Mouse (Mus musculus) ES-Bruce4 (cell line): ENCODE results near the gene Tigd3. TPM values are rescaled to one million over a fixed set of nuclear protein-coding genes. Genes with fewer than 3 reads are reported as not detected.

Experiments used
- H3K27ac ChIP-seq: 2 replicates; pipeline ENCODE4 v1.5.1; 2012; ENCODE audit warnings: low read length, inconsistent platforms; ENCODE audit not compliant: insufficient read depth
- H3K27me3 ChIP-seq: 2 replicates; pipeline ENCODE4 v1.6.1; 2012; ENCODE audit warnings: mild to moderate bottlenecking, low read length, inconsistent platforms; ENCODE audit not compliant: control insufficient read depth, poor library complexity, insufficient read depth, severe bottlenecking
- H3K36me3 ChIP-seq: 2 replicates; pipeline ENCODE4 v1.6.1; 2012; ENCODE audit warnings: inconsistent platforms, mild to moderate bottlenecking, low read length, moderate library complexity; ENCODE audit not compliant: control insufficient read depth, poor library complexity, insufficient read depth, severe bottlenecking
- H3K4me1 ChIP-seq: one replicate; pipeline ENCODE4 v1.8.1; 2011; ENCODE audit warnings: low read length; ENCODE audit not compliant: control insufficient read depth, insufficient read depth
- H3K4me3 ChIP-seq: 2 replicates; pipeline ENCODE4 v1.5.1; 2011; ENCODE audit warnings: low read depth, mild to moderate bottlenecking, low read length
- H3K9ac ChIP-seq: 2 replicates; pipeline ENCODE4 v1.6.1; 2012; ENCODE audit warnings: low read depth, mild to moderate bottlenecking, inconsistent platforms; ENCODE audit not compliant: poor library complexity, severe bottlenecking
- H3K9me3 ChIP-seq: replicated peaks from 2 replicates; pipeline ENCODE4 v1.6.1; 2012; ENCODE audit warnings: mild to moderate bottlenecking, low read length, inconsistent platforms; ENCODE audit not compliant: control insufficient read depth, poor library complexity, insufficient read depth, severe bottlenecking
- CTCF ChIP-seq: IDR thresholded peaks from one replicate; pipeline ENCODE4 v1.8.1; 2011; ENCODE audit warnings: low read depth, low read length
- EP300 ChIP-seq: IDR thresholded peaks from 2 replicates; pipeline ENCODE4 v1.6.1; 2011; ENCODE audit warnings: low read depth, low read length; ENCODE audit not compliant: insufficient read depth
- POLR2A ChIP-seq: IDR thresholded peaks from one replicate; pipeline ENCODE4 v1.8.1; 2011; ENCODE audit warnings: low read length; ENCODE audit not compliant: insufficient read depth
- polyA plus RNA-seq: library from polyadenylated mRNA; stranded (reverse); fragments of >200 nt; gene quantifications from 2 replicates; pipeline ENCODE4 v1.2.4, GENCODE M21; 2011; ENCODE audit warnings: low read depth; ENCODE audit not compliant: missing spikeins, insufficient read depth, insufficient read length

Gene Tigd3
- polyA plus RNA-seq, 1 experiment: 3.6 TPM

DNA sequence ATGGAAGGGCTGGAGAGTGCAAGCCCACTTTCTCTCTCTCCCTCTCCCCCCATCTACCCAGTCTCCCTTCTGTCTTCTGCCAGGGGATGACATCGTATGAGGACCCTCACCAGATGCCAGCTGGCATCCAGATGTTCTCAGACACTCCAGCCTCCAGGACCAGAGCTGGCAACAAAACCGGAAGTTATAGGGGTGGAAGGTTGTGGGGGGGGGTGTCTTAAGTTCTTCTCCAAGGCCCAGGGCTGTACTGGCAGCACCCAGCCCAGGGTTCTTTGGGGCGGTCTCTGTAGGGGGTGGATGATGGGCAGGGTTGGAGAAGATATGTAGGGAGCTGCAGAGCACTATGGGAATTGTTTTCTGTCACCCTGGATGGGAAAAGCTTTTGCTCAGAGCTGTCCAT, 34.6 kb upstream of the Tigd3 start:
- no peak overlapping the region for H3K27ac ChIP-seq
- H3K4me1 ChIP-seq: peaks cover 2% of the 10 kb centered on the region
- H3K4me3 ChIP-seq: no peak overlapping the region
- H3K36me3 ChIP-seq: no peaks in the 10 kb centered on the region
- H3K9ac ChIP-seq: no peak overlapping the region
- no peak for TF ChIP-seq EP300
- TF ChIP-seq CTCF: no peak
- no peak for TF ChIP-seq POLR2A
- H3K9me3 ChIP-seq: no peaks in the 10 kb centered on the region
- H3K27me3 ChIP-seq: no peaks in the 10 kb centered on the region

DNA sequence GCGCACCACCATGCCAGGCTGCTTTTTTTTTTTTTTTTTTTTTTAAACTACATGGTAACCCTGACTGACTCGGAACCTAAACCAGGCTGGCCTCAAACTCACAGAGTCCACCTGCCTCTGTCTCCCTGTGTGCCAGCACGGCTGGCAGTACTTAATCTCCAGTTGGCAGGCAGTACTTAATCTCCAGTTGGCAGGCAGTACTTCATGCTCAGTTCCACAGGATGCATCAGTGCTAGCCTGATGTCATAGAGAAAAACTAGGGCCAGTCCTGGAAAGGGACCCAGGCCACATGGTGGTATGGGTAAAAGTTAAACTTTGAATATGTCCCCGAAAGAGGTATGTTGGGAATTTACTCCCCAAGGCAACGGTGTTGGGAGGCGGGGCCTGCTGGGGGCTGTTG, 34.2 kb upstream of the Tigd3 start:
- Histone ChIP-seq H3K9ac (no peak overlapping the region), H3K9me3 (no peaks in the 10 kb centered on the region)

DNA sequence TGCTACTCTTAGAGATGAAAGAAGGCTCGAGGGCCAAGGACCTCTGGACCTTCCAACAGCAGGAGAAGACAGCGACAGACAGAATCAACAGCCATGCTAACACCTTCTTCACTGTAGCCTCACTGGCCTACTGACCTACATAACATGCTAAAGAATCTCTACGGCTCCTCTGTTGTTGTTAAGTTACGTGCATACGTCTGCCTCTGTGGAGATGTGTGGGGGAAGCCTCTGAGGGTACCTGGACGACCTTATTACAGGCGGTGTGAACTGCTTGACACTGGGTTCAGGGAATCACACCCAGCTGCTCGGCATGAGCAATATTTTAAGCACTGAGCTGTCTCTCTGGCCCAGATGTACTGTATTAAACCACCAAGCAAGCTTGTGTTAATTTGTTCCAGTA, 33.6 kb upstream of the Tigd3 start:
- TF ChIP-seq CTCF (no peak), POLR2A (no peak)
- H3K27ac ChIP-seq: no peak overlapping the region
- H3K9ac ChIP-seq: no peak overlapping the region
- no peaks in the 10 kb centered on the region for H3K9me3 ChIP-seq
- H3K4me1 ChIP-seq: peaks cover 2% of the 10 kb centered on the region
- H3K27me3 ChIP-seq: no peaks in the 10 kb centered on the region
- H3K36me3 ChIP-seq: no peaks in the 10 kb centered on the region
- no peak overlapping the region for H3K4me3 ChIP-seq

More for the DNA sequence above, 34.2 kb upstream of the Tigd3 start:
- Histone ChIP-seq H3K27me3 (no peaks in the 10 kb centered on the region), H3K4me1 (peaks cover 2% of the 10 kb centered on the region), H3K4me3 (no peak overlapping the region), H3K27ac (no peak overlapping the region), H3K36me3 (no peaks in the 10 kb centered on the region)
- TF ChIP-seq POLR2A: no peak
- TF ChIP-seq CTCF: no peak
- TF ChIP-seq EP300: no peak

DNA sequence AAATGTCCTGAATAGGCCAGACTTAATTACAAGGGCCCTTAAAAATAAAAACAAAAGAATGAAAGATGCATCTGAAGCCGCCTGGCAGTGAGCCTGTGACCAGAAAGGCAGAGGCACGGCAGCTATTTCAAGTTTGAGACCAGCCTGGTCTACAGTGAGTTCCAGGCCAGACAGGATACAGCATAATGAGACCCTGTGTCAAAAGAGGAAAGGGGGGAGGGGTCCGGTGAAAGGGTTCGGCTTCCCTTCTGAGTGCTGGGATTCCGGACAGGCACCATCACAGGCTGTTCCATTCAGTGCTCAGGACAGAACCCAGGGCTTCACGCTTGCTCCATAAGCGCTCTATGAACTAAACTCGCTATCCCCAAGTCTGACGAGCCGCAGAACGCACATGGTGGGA, 33.1 kb upstream of the Tigd3 start:
- no peaks in the 10 kb centered on the region for H3K27me3 ChIP-seq
- no peak overlapping the region for H3K27ac ChIP-seq
- H3K4me1 ChIP-seq: peaks cover 2% of the 10 kb centered on the region
- no peaks in the 10 kb centered on the region for H3K36me3 ChIP-seq
- no peak for TF ChIP-seq CTCF
- no peak for TF ChIP-seq EP300
- no peak for TF ChIP-seq POLR2A
- H3K9me3 ChIP-seq: no peaks in the 10 kb centered on the region
- H3K9ac ChIP-seq: no peak overlapping the region
- no peak overlapping the region for H3K4me3 ChIP-seq

DNA sequence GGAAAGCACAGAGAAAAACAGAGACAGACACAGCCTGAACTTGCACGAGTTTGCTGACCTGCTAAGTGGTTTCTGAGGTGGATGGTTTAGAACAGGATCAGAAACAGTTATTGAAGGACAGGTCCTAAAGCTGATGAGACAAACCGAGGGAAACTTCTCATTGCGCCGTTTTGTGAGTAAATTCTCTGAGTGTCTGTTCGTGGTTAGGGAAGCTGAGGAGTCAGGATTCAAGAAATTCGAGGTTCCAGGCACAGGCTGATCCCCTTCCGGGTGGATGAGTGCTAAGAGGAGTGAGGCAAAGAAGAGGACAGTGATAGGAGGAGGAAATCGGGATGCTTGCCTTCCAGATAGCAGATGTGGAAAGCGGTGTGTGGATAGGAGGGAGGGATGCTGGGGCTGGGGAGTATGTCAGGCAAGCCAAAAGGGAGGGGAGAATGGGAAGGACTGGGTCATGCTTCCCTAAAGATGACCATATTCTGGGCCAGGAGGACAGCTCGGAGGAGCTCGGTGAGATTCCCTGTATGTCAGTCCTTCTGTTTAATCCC, 31.4 kb upstream of the Tigd3 start:
- H3K36me3 ChIP-seq: no peaks in the 10 kb centered on the region
- no peak overlapping the region for H3K4me3 ChIP-seq
- H3K4me1 ChIP-seq: peaks cover 2% of the 10 kb centered on the region
- H3K9me3 ChIP-seq: no peaks in the 10 kb centered on the region
- H3K27ac ChIP-seq: no peak overlapping the region
- no peak overlapping the region for H3K9ac ChIP-seq
- TF ChIP-seq CTCF (no peak), POLR2A (no peak), EP300 (no peak)
- H3K27me3 ChIP-seq: no peaks in the 10 kb centered on the region

DNA sequence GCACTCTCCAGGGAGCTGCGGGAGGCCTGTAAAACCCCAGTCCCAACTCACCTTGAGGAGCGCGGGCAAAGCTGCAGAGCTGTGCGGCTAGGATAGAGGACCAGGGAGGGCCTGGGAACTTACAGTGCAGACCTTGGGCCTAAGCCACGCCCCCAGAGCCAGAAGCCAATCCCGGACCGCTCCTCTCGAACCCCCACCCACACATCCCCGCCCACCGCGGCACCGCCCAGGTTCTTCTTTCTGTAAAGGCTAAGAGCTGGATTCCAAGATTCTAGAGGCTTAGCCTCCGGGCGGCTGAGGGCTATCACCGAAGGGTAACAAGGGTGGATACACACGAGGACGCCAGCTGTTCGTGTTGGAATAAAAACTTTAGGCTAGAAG, 30.8 kb upstream of the Tigd3 start, which contains the start of gene Cdc42ep2:
Gene Cdc42ep2, minus strand, starts transcription at position 104 of the 381 bp plus-strand sequence.
- H3K4me1 ChIP-seq: peaks cover 2% of the 10 kb centered on the region

More for the DNA sequence above, 30.8 kb upstream of the Tigd3 start, which contains the start of gene Cdc42ep2:
- no peaks in the 10 kb centered on the region for H3K9me3 ChIP-seq
- no peaks in the 10 kb centered on the region for H3K27me3 ChIP-seq
- H3K27ac ChIP-seq: no peak within 1 kb of the TSS
- TF ChIP-seq EP300 (no peak), POLR2A (no peak), CTCF (no peak)
- peak within 1 kb of the TSS; percentile 69 for H3K4me3 ChIP-seq
- H3K9ac ChIP-seq: 0 out of 2 replicates have a peak within 1 kb of the TSS, but pooled peaks have one; percentile 5
- no peaks in the 10 kb centered on the region for H3K36me3 ChIP-seq
